Mouse (Mus musculus) liver, postnatal 0 days (tissue): ENCODE measurements around the gene Gpx5. TPM values are rescaled to one million over a fixed set of nuclear protein-coding genes. Genes with fewer than 3 reads are reported as not detected.

ENCODE experiments used
- ATAC-seq: fragments of 200-750 bp; cut with Nextera tagmentation; 2 replicates; pipeline ENCODE4 v1.8.0; 2017; ENCODE audit warnings: mild to moderate bottlenecking, moderate library complexity
- DNase-seq: peaks from one replicate; pipeline ENCODE4 v3.0.0-alpha.2; 2016
- H3K27ac ChIP-seq: fragments of 300-500 bp; sonication (generic); 2 replicates; pipeline ENCODE4 v1.5.1; 2014; ENCODE audit warnings: antibody characterized with exemption, moderate library complexity, mild to moderate bottlenecking, low read depth
- H3K27me3 ChIP-seq: fragments of 300-500 bp; sonication (generic); 2 replicates; pipeline ENCODE4 v1.6.1; 2014; ENCODE audit warnings: low read length, control low read depth, mixed read lengths; ENCODE audit not compliant: insufficient read depth
- H3K36me3 ChIP-seq: fragments of 300-500 bp; sonication (generic); replicated peaks from 2 replicates; pipeline ENCODE4 v1.6.1; 2014; ENCODE audit warnings: mild to moderate bottlenecking, control low read depth, low read length, moderate library complexity, mixed read lengths; ENCODE audit not compliant: insufficient read depth
- H3K4me1 ChIP-seq: fragments of 300-500 bp; sonication (generic); 2 replicates; pipeline ENCODE4 v1.6.1; 2014; ENCODE audit warnings: antibody characterized with exemption, mild to moderate bottlenecking, control low read depth; ENCODE audit not compliant: insufficient read depth
- H3K4me2 ChIP-seq: fragments of 300-500 bp; sonication (generic); 2 replicates; pipeline ENCODE4 v1.6.1; 2014; ENCODE audit warnings: low read depth, mild to moderate bottlenecking, low read length, moderate library complexity, mixed read lengths
- H3K4me3 ChIP-seq: fragments of 300-500 bp; sonication (generic); 2 replicates; pipeline ENCODE4 v1.5.1; 2014; ENCODE audit warnings: low read depth, low read length
- H3K9ac ChIP-seq: fragments of 300-500 bp; sonication (generic); replicated peaks from 2 replicates; pipeline ENCODE4 v1.6.1; 2014; ENCODE audit warnings: mild to moderate bottlenecking, moderate library complexity
- H3K9me3 ChIP-seq: fragments of 300-500 bp; sonication (generic); 2 replicates; pipeline ENCODE4 v1.6.1; 2016; ENCODE audit warnings: mild to moderate bottlenecking, control low read depth, low read length, mixed read lengths
- CTCF ChIP-seq: sonication (generic); IDR thresholded peaks from 2 replicates; pipeline ENCODE4 v1.5.1; 2016; ENCODE audit warnings: antibody characterized with exemption, low read depth
- EP300 ChIP-seq: IDR thresholded peaks from 2 replicates; pipeline ENCODE4 v1.6.1; 2016; ENCODE audit warnings: antibody characterized with exemption, low read depth, mild to moderate bottlenecking
- WGBS: fragments of 180-500 bp; shearing (Covaris S2); extraction: QIAGEN DNeasy Blood & Tissue Kit; methylation state at CpG from one replicate; pipeline ENCODE4 v1.1.7; 2014; ENCODE audit not compliant: insufficient replicate concordance; 5-methylcytosine and 5-hydroxymethylcytosine counted together
- polyA plus RNA-seq: library from polyadenylated mRNA; unstranded; fragments of >200 nt; fragmentation: Nextera tagmentation; extraction: Ambion mirVana; gene quantifications from 2 replicates; pipeline ENCODE4 v1.2.1, GENCODE M21; 2015

Gene Gpx5
- polyA plus RNA-seq: not detected in 2 replicates

- no peak within 1 kb of the TSS for H3K27ac ChIP-seq
- H3K4me2 ChIP-seq: no peak within 1 kb of the TSS
- DNase-seq (no peak), ATAC-seq (no peak)
- H3K9me3 ChIP-seq: no peaks in the 10 kb centered on the region
- no peaks in the 10 kb centered on the region for H3K27me3 ChIP-seq
- no peak within 1 kb of the TSS for H3K4me3 ChIP-seq
- H3K4me1 ChIP-seq: no peaks in the 10 kb centered on the region
- no peak within 1 kb of the TSS for H3K9ac ChIP-seq
- H3K36me3 ChIP-seq: no peaks in the 10 kb centered on the region
- WGBS: 82% methylated on average over 6 of the region's 6 CpGs
- TF ChIP-seq EP300 (no peak), CTCF (no peak)
These were observed at the start of gene Gpx5 for GRCm38 (mm10) chr13:21292631-21293030. Gpx5 (minus strand) TSS chr13:21292731.

GRCm38 (mm10) chr13:21327424-21327823, 34.9 kb upstream of the Gpx5 start:
- WGBS: 2% methylated on average over 9 of the region's 9 CpGs
- peak overlapping the region; percentile 65 for H3K4me2 ChIP-seq
- H3K27ac ChIP-seq: no peak overlapping the region
- H3K36me3 ChIP-seq: no peaks in the 10 kb centered on the region
- no peak overlapping the region for H3K9ac ChIP-seq
- TF ChIP-seq CTCF (no peak), EP300 (no peak)
- no peaks in the 10 kb centered on the region for H3K9me3 ChIP-seq
- ATAC-seq (no peak), DNase-seq (no peak)
- peak overlapping the region; percentile 29 for H3K4me3 ChIP-seq
- peaks cover 4% of the 10 kb centered on the region; the same call in 1 of the 2 replicates for H3K4me1 ChIP-seq
- H3K27me3 ChIP-seq: 0 out of 2 replicates have a peak, but pooled peaks cover 3% of the 10 kb centered on the region

GRCm38 (mm10) chr13:21326657-21327211, 34.2 kb upstream of the Gpx5 start:
- under 1% methylated on average over 24 of the region's 24 CpGs for WGBS
- H3K27ac ChIP-seq: no peak overlapping the region
- peak overlapping the region; percentile 29 for H3K4me3 ChIP-seq
- no peaks in the 10 kb centered on the region for H3K36me3 ChIP-seq
- TF ChIP-seq CTCF (peak; percentile 83), EP300 (no peak)
- H3K4me1 ChIP-seq: peaks cover 8% of the 10 kb centered on the region
- H3K4me2 ChIP-seq: peak overlapping the region; percentile 65
- ATAC-seq (peak; percentile 73), DNase-seq (peak; percentile 83)
- 0 out of 2 replicates have a peak, but pooled peaks cover 8% of the 10 kb centered on the region for H3K27me3 ChIP-seq
- 0 out of 2 replicates have a peak overlapping the region, but pooled peaks have one; percentile 16 for H3K9ac ChIP-seq
- H3K9me3 ChIP-seq: no peaks in the 10 kb centered on the region

- H3K4me1 ChIP-seq: peaks cover 8% of the 10 kb centered on the region
- H3K27me3 ChIP-seq: 0 out of 2 replicates have a peak, but pooled peaks cover 8% of the 10 kb centered on the region
- TF ChIP-seq EP300 (no peak), CTCF (peak; percentile 53)
- H3K36me3 ChIP-seq: no peaks in the 10 kb centered on the region
- ATAC-seq (peak; percentile 45; the same call in 1 of the 2 replicates), DNase-seq (no peak)
- no peak overlapping the region for H3K9ac ChIP-seq
- no peaks in the 10 kb centered on the region for H3K9me3 ChIP-seq
- H3K4me2 ChIP-seq: no peak overlapping the region; the same call in 1 of the 2 replicates
- H3K4me3 ChIP-seq: no peak overlapping the region
- H3K27ac ChIP-seq: no peak overlapping the region
- 3% methylated on average over 4 of the region's 4 CpGs for WGBS
These were observed 33.7 kb upstream of the Gpx5 start for GRCm38 (mm10) chr13:21326191-21326590.

- H3K27ac ChIP-seq: no peak overlapping the region
- peaks cover 8% of the 10 kb centered on the region for H3K4me1 ChIP-seq
- H3K36me3 ChIP-seq: no peaks in the 10 kb centered on the region
- no peak overlapping the region for H3K9ac ChIP-seq
- H3K4me3 ChIP-seq: no peak overlapping the region
- ATAC-seq (no peak), DNase-seq (no peak)
- H3K4me2 ChIP-seq: no peak overlapping the region
- H3K27me3 ChIP-seq: 0 out of 2 replicates have a peak, but pooled peaks cover 8% of the 10 kb centered on the region
- no peaks in the 10 kb centered on the region for H3K9me3 ChIP-seq
- WGBS: 46% methylated on average over 6 of the region's 6 CpGs
- TF ChIP-seq EP300: no peak
- no peak for TF ChIP-seq CTCF
These were observed 30.9 kb upstream of the Gpx5 start for GRCm38 (mm10) chr13:21323405-21323804.

- WGBS: 16% methylated on average over 18 of the region's 18 CpGs
- peak; percentile 15 for DNase-seq
These were observed 30.2 kb upstream of the Gpx5 start for GRCm38 (mm10) chr13:21322509-21323375.

More at GRCm38 (mm10) chr13:21322509-21323375, 30.2 kb upstream of the Gpx5 start:
- 0 out of 2 replicates have a peak, but pooled peaks cover 8% of the 10 kb centered on the region for H3K27me3 ChIP-seq
- H3K36me3 ChIP-seq: no peaks in the 10 kb centered on the region
- peaks cover 8% of the 10 kb centered on the region for H3K4me1 ChIP-seq
- H3K9ac ChIP-seq: no peak overlapping the region
- H3K4me2 ChIP-seq: peak overlapping the region; percentile 52
- no peak for ATAC-seq
- no peaks in the 10 kb centered on the region for H3K9me3 ChIP-seq
- TF ChIP-seq CTCF: no peak
- TF ChIP-seq EP300: no peak
- no peak overlapping the region for H3K4me3 ChIP-seq
- H3K27ac ChIP-seq: no peak overlapping the region
